Mouse (Mus musculus) neural tube, embryonic 13.5 days (tissue): ENCODE results near the gene Slc2a13. TPM values are rescaled to one million over a fixed set of nuclear protein-coding genes. Genes with fewer than 3 reads are reported as not detected.

Experiments
- ATAC-seq: fragments of 200-750 bp; cut with Nextera tagmentation; 2 replicates; pipeline ENCODE4 v1.8.0; 2017; ENCODE audit warnings: low read depth, mild to moderate bottlenecking, moderate TSS enrichment, moderate library complexity
- H3K27ac ChIP-seq: fragments of 300-500 bp; sonication (generic); replicated peaks from 2 replicates; pipeline ENCODE4 v1.5.1; 2015; ENCODE audit warnings: moderate library complexity, mild to moderate bottlenecking, inconsistent platforms
- H3K27me3 ChIP-seq: fragments of 300-500 bp; sonication (generic); 2 replicates; pipeline ENCODE4 v1.6.1; 2015; ENCODE audit warnings: mild to moderate bottlenecking, inconsistent platforms
- H3K36me3 ChIP-seq: fragments of 300-500 bp; sonication (generic); 2 replicates; pipeline ENCODE4 v1.6.1; 2015; ENCODE audit warnings: mild to moderate bottlenecking, inconsistent platforms
- H3K4me1 ChIP-seq: fragments of 300-500 bp; sonication (generic); replicated peaks from 2 replicates; pipeline ENCODE4 v1.6.1; 2015; ENCODE audit warnings: inconsistent platforms
- H3K4me2 ChIP-seq: fragments of 300-500 bp; sonication (generic); 2 replicates; pipeline ENCODE4 v1.6.1; 2015; ENCODE audit warnings: inconsistent platforms, mild to moderate bottlenecking, moderate library complexity
- H3K4me3 ChIP-seq: fragments of 300-500 bp; sonication (generic); 2 replicates; pipeline ENCODE4 v1.5.1; 2015; ENCODE audit warnings: mild to moderate bottlenecking, inconsistent platforms
- H3K9ac ChIP-seq: fragments of 300-500 bp; sonication (generic); 2 replicates; pipeline ENCODE4 v1.6.1; 2015; ENCODE audit warnings: moderate library complexity, mild to moderate bottlenecking, inconsistent platforms
- H3K9me3 ChIP-seq: fragments of 300-500 bp; sonication (generic); 2 replicates; pipeline ENCODE4 v1.6.1; 2016; ENCODE audit warnings: inconsistent platforms
- WGBS: fragments of 180-500 bp; shearing (Covaris S2); methylation state at CpG from one replicate; pipeline ENCODE4 v1.1.7; 2015; 5-methylcytosine and 5-hydroxymethylcytosine counted together
- polyA plus RNA-seq: library from polyadenylated mRNA; unstranded; fragments of >200 nt; fragmentation: Nextera tagmentation; extraction: Ambion mirVana; gene quantifications from 2 replicates; pipeline ENCODE4 v1.2.1, GENCODE M21; 2015

Slc2a13 gene
- polyA plus RNA-seq, 1 experiment from 2014 or later = 2.1 TPM

GRCm38 (mm10) chr15:91565025-91565605 is 7.9 kb downstream of the Slc2a13 start:
- Histone ChIP-seq H3K9ac (no peak overlapping the region), H3K4me2 (no peak overlapping the region), H3K4me1 (peaks cover 16% of the 10 kb centered on the region; the same call in 1 of the 2 replicates), H3K27ac (no peak overlapping the region), H3K9me3 (no peaks in the 10 kb centered on the region), H3K4me3 (no peak overlapping the region), H3K36me3 (no peaks in the 10 kb centered on the region), H3K27me3 (0 out of 2 replicates have a peak, but pooled peaks cover 3% of the 10 kb centered on the region)
- ATAC-seq = no peak
- WGBS = 81% methylated on average over 11 of the region's 11 CpGs

- H3K9ac ChIP-seq = no peak overlapping the region
Observed at GRCm38 (mm10) chr15:91561728-91562127, 11.3 kb downstream of the Slc2a13 start.

DNA sequence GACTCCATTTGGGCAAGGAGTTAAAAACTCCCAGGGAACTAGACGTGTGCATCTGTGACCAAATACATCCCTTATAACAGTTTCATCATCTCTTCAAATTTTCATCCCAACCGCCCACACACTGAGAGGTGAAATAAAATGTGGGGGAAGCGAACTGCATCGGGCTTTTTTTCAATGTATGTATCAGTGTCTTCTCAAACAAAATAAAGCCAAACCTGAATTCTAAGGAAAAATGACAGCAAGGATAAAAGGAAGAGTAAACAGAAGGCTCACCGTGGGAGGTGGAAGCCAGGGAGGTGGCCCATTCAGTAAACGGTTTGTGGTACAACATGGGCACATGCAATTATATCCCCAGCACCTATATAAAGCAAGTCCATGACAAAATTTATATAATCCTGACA is 17.7 kb downstream of the Slc2a13 start:
- WGBS = 88% methylated on average over 6 of the region's 6 CpGs
- H3K27me3 ChIP-seq = no peaks in the 10 kb centered on the region

More at GRCm38 (mm10) chr15:91561728-91562127, 11.3 kb downstream of the Slc2a13 start:
- Histone ChIP-seq H3K4me1 (peaks cover 14% of the 10 kb centered on the region; the same call in 1 of the 2 replicates), H3K27ac (no peak overlapping the region), H3K9me3 (no peaks in the 10 kb centered on the region), H3K4me2 (no peak overlapping the region), H3K27me3 (no peaks in the 10 kb centered on the region), H3K36me3 (no peaks in the 10 kb centered on the region), H3K4me3 (no peak overlapping the region)
- ATAC-seq = peak; percentile 47; the same call in 1 of the 2 replicates
- WGBS = 65% methylated on average over 6 of the region's 6 CpGs

GRCm38 (mm10) chr15:91548586-91549268 is 24.3 kb downstream of the Slc2a13 start:
- H3K36me3 ChIP-seq = no peaks in the 10 kb centered on the region
- 67% methylated on average over 12 of the region's 12 CpGs for WGBS
- 0 out of 2 replicates have a peak, but pooled peaks cover 3% of the 10 kb centered on the region for H3K4me1 ChIP-seq
- no peaks in the 10 kb centered on the region for H3K9me3 ChIP-seq
- ATAC-seq = no peak
- H3K27ac ChIP-seq = no peak overlapping the region
- H3K27me3 ChIP-seq = no peaks in the 10 kb centered on the region
- H3K4me2 ChIP-seq = no peak overlapping the region
- H3K4me3 ChIP-seq = no peak overlapping the region
- no peak overlapping the region for H3K9ac ChIP-seq

More for the DNA sequence above, 17.7 kb downstream of the Slc2a13 start:
- Histone ChIP-seq H3K4me1 (no peaks in the 10 kb centered on the region), H3K36me3 (no peaks in the 10 kb centered on the region), H3K27ac (no peak overlapping the region), H3K9ac (no peak overlapping the region), H3K4me2 (no peak overlapping the region), H3K4me3 (no peak overlapping the region), H3K9me3 (no peaks in the 10 kb centered on the region)
- ATAC-seq = no peak

DNA sequence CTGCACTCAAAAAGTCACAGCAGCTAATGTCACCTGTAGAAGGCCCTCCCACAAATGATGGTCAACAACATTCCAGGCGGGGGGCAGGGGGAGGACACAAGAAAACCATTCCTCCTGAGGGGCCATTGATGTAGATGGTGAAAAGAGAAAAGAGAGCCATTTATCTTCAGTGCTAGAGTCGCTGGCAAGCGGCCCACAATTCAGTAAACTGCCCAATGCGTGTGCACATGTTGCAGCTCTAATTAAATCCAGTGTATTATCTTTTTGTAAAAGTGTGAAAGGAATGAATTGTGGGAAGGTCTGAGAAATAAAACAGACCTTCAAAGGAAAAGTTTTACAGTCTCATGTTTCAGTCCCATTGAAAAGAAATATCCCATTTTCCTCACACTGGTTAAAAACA is 28.5 kb downstream of the Slc2a13 start:
- Histone ChIP-seq H3K4me3 (no peak overlapping the region), H3K9ac (no peak overlapping the region), H3K27ac (no peak overlapping the region), H3K4me2 (no peak overlapping the region), H3K9me3 (no peaks in the 10 kb centered on the region), H3K36me3 (no peaks in the 10 kb centered on the region), H3K4me1 (0 out of 2 replicates have a peak, but pooled peaks cover 3% of the 10 kb centered on the region), H3K27me3 (no peaks in the 10 kb centered on the region)
- WGBS = 56% methylated on average over 4 of the region's 4 CpGs
- ATAC-seq = no peak

DNA sequence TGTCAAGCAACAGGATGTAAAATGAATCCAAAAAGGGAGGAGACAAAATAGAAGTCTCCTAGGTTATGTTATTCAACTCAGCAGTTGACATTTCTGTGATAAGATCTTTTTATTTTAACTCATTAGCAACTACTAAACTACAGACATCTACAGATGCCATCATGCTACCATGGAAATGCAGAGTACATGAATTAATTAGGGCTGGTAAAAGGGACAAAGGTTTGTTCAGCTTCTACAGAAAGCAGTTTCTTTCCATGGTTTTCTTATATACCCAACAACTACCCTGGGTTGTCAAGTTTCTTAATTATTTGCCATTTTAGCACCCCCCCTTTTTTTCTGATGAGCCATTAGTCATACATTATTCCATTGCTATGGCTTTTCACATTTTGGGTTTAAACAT is 34.6 kb downstream of the Slc2a13 start:
- no peak for ATAC-seq

DNA sequence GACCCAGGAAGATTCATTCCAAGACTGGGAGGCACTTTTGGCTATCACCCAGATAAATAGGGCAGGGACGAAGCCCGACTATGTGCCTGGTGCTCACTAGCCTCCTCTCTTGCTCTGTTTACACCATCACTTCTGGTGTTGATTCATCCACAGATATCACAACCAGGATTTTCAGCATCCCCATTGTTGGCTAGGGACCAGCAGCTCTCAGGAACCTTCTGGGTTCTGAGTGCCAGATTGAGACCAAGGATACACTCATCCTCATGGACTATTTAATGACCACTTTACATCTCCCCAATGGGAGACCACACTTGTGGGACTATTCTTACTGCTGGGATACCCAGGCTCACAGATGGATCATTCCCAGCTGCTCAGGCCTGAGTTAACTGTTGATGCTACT is 46.2 kb downstream of the Slc2a13 start:
- 94% methylated on average over 2 of the region's 2 CpGs for WGBS
- H3K27me3 ChIP-seq = no peaks in the 10 kb centered on the region
- H3K9me3 ChIP-seq = no peaks in the 10 kb centered on the region
- no peak overlapping the region for H3K4me3 ChIP-seq
- H3K9ac ChIP-seq = no peak overlapping the region
- no peak overlapping the region for H3K4me2 ChIP-seq
- peaks cover 8% of the 10 kb centered on the region for H3K4me1 ChIP-seq
- no peak overlapping the region for H3K27ac ChIP-seq
- no peak for ATAC-seq
- no peaks in the 10 kb centered on the region for H3K36me3 ChIP-seq

More for the DNA sequence above, 34.6 kb downstream of the Slc2a13 start:
- H3K27ac ChIP-seq = no peak overlapping the region
- H3K4me3 ChIP-seq = no peak overlapping the region
- no peaks in the 10 kb centered on the region for H3K9me3 ChIP-seq
- 0 out of 2 replicates have a peak, but pooled peaks cover 3% of the 10 kb centered on the region for H3K4me1 ChIP-seq
- no peak overlapping the region for H3K4me2 ChIP-seq
- H3K9ac ChIP-seq = no peak overlapping the region
- H3K36me3 ChIP-seq = no peaks in the 10 kb centered on the region
- H3K27me3 ChIP-seq = no peaks in the 10 kb centered on the region

- H3K4me1 ChIP-seq = peaks cover 8% of the 10 kb centered on the region
- no peaks in the 10 kb centered on the region for H3K9me3 ChIP-seq
- ATAC-seq = no peak
- H3K27me3 ChIP-seq = no peaks in the 10 kb centered on the region
- no peak overlapping the region for H3K27ac ChIP-seq
- H3K36me3 ChIP-seq = no peaks in the 10 kb centered on the region
- 92% methylated on average over 3 of the region's 3 CpGs for WGBS
- no peak overlapping the region for H3K9ac ChIP-seq
- H3K4me3 ChIP-seq = no peak overlapping the region
- H3K4me2 ChIP-seq = no peak overlapping the region
Observed at GRCm38 (mm10) chr15:91526166-91526565, 46.9 kb downstream of the Slc2a13 start.

- 70% methylated on average over 10 of the region's 10 CpGs for WGBS
- no peaks in the 10 kb centered on the region for H3K36me3 ChIP-seq
- no peak for ATAC-seq
- H3K4me1 ChIP-seq = peaks cover 8% of the 10 kb centered on the region
- no peaks in the 10 kb centered on the region for H3K9me3 ChIP-seq
- no peak overlapping the region for H3K4me3 ChIP-seq
- H3K9ac ChIP-seq = no peak overlapping the region
- H3K4me2 ChIP-seq = no peak overlapping the region
- no peaks in the 10 kb centered on the region for H3K27me3 ChIP-seq
- no peak overlapping the region; the same call in 1 of the 2 replicates for H3K27ac ChIP-seq
Observed at GRCm38 (mm10) chr15:91524451-91524850, 48.6 kb downstream of the Slc2a13 start.

DNA sequence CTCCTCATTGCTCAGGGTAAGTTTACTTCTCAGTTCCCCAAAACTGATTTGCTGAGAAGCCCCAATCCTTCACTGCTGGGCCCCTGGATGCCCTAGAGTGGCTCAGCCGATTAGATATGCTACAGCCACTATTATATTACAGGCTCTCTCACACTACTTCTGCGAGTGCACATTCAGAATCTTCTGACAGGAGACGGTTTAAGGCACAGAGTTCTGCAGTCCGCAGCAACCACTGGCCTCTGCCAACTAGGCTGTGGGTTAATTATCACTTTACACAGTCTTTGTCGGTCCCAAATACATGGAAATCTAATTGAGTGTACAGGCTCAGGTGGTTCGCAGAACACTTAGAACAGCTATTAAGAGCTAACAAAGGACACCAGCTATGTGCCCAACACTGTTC is 69.8 kb downstream of the Slc2a13 start:
- H3K36me3 ChIP-seq = no peaks in the 10 kb centered on the region
- H3K9me3 ChIP-seq = no peaks in the 10 kb centered on the region
- 54% methylated on average over 6 of the region's 6 CpGs for WGBS
- H3K27ac ChIP-seq = peak overlapping the region; percentile 14; the same call in 1 of the 2 replicates
- ATAC-seq = peak; percentile 40; the same call in 1 of the 2 replicates
- peaks cover 20% of the 10 kb centered on the region for H3K4me1 ChIP-seq
- H3K4me2 ChIP-seq = no peak overlapping the region
- no peaks in the 10 kb centered on the region for H3K27me3 ChIP-seq
- H3K4me3 ChIP-seq = no peak overlapping the region
- no peak overlapping the region for H3K9ac ChIP-seq

- ATAC-seq = peak; percentile 87
- 26% methylated on average over 1 of the region's 1 CpGs for WGBS
- no peaks in the 10 kb centered on the region for H3K36me3 ChIP-seq
Observed at GRCm38 (mm10) chr15:91502661-91503060, 70.4 kb downstream of the Slc2a13 start.

DNA sequence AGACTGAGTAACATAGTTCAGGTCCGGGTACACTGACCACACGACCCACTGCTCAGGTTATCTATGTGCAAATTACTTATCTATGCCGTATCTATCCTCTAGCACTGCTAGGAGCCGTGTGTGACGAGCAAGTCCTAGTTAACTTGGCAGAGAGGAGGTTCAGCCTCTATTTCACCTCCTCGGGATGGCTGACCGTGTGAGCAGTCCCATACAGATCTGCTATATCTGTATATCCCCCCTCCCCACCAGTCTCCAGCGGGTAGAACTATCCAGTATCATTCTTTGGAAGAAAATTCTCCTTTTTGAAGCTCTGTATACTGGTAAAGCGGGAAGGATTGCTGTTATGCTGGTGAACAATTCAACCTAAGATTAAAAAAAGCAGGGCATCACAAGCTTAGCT is 70.8 kb downstream of the Slc2a13 start:
- ATAC-seq = no peak; the same call in 1 of the 2 replicates

More at GRCm38 (mm10) chr15:91502661-91503060, 70.4 kb downstream of the Slc2a13 start:
- Histone ChIP-seq H3K9me3 (no peaks in the 10 kb centered on the region), H3K4me3 (no peak overlapping the region), H3K4me2 (no peak overlapping the region), H3K27ac (no peak overlapping the region; the same call in 1 of the 2 replicates), H3K9ac (no peak overlapping the region), H3K27me3 (no peaks in the 10 kb centered on the region), H3K4me1 (peaks cover 20% of the 10 kb centered on the region)

More for the DNA sequence above, 70.8 kb downstream of the Slc2a13 start:
- Histone ChIP-seq H3K9me3 (no peaks in the 10 kb centered on the region), H3K27me3 (no peaks in the 10 kb centered on the region), H3K4me2 (no peak overlapping the region), H3K4me1 (peaks cover 20% of the 10 kb centered on the region), H3K27ac (peak overlapping the region; percentile 20; the same call in 1 of the 2 replicates), H3K9ac (no peak overlapping the region), H3K36me3 (no peaks in the 10 kb centered on the region), H3K4me3 (no peak overlapping the region)
- 83% methylated on average over 9 of the region's 9 CpGs for WGBS
